Mouse (Mus musculus) CD8-positive naive resting alpha-beta T cell, adult 2 months (primary cell): ENCODE measurements around the gene Pgm2l1.

Source experiments
- DNase-seq, 2 experiments: peaks; one replicate each; pipeline ENCODE4 v3.0.0; 2022; ENCODE audit warnings: low read depth in 2 of 2, low spot score in 2 of 2

The Pgm2l1 gene

GRCm38 (mm10) chr7:100227158-100227875, at the start of gene Pgm2l1:
Gene Pgm2l1 (plus strand): TSS chr7:100227394.
- peak; percentile 92 to 96 for DNase-seq

- DNase-seq = no peak
These were observed 48.9 kb upstream of the Pgm2l1 start for GRCm38 (mm10) chr7:100178016-100178890.

- no peak for DNase-seq
These were observed 48.3 kb upstream of the Pgm2l1 start for GRCm38 (mm10) chr7:100178891-100179233.

DNA sequence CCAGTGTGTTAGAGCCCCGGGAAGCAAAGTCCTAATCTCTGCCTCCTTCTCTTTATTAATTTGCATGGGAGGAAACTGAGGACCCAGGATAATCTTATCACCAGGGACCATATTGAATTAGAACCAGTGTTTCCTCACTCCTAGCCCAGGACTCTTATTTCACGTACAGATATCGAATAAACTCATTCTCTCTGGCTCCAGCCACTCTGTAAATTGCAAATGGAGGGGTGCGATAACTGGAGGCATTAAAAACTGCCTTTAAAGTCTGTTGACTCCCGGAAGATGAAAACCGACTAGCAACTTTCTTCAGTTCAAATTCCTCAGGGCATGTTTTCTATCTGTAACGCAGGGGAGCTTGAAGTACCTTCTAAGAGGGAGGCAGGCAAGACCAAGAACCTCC, 47.8 kb upstream of the Pgm2l1 start:
- DNase-seq = no peak

GRCm38 (mm10) chr7:100179836-100180407, 47.3 kb upstream of the Pgm2l1 start:
- no peak for DNase-seq

- no peak for DNase-seq
These were observed 46.0 kb upstream of the Pgm2l1 start for GRCm38 (mm10) chr7:100181176-100181575.

DNA sequence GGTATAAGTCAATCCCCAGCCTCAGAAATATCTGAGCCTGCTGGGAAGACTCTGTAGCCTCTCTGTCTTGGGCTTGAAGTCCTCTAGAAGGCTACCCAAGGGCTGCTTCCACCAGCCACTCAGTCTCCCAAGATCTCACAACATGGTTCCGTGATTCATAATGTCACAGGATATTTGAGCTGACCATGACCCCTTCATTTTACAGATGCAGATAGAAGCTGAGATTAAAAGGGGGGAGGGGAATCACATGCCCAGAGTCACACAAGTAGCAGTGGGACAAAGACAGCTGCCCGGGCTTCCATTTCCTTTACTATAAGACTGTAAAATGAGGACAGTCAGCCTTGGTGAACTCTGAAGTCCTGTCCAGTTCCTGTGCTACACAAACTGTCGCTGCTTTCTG, 45.6 kb upstream of the Pgm2l1 start:
- no peak for DNase-seq

DNA sequence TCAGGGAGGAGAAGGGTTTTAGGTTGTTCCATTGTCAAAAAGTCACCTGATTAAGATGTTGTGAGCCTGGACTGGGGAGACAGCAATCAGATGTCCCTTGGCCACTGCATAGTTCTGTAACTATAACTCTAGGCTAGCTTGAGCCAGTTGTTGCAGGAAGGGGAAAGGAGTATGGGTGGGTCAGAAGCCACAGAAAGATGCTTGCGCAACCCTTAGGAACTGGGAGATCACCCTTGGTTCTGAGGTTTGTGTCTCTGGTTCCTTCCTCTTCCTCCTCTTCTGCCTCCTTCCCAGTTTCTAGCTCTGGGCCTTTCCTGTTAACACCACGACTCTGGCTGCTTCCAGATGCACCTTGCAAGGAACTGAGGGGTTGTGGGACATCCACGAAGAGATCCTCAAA, 44.8 kb upstream of the Pgm2l1 start:
- no peak for DNase-seq

DNA sequence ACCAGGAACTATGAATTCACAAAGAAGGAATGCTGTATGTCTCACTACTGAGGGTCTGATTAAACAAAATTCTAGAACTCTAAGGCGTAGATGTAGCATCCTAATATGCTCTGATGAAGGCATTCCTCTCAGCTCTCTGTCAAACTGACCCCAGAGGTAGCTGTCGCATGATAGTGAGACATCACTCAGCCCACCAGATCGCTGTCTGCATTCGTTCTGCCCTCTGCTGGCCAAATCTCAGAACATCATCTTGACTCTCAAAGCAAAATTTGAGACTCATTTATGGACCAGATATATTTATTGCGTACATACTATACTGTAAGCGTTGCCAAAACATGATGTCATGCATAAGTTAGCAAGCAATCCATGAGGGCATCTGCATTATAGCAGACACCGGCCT, 39.6 kb upstream of the Pgm2l1 start:
- DNase-seq = peak; percentile 6 to 48

DNA sequence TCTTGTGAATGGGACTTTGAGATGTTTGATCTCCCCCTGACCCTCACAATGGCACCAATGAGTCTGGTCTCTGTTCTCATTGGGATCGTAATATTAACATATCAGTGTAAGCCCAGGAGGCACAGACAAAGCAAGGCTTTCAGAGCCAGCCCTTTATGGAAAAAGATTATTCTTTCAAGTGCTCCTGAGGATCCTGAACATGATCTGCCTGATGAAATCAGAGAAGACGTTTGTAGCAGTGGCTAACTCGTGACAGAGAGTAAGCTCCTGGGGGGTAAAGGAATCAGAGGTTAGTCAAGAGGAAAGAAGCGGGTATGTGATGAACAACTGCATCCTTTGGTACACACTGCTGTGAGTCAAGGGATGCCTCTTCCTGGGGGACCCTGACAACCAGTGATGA, 37.0 kb upstream of the Pgm2l1 start:
- no peak for DNase-seq

DNA sequence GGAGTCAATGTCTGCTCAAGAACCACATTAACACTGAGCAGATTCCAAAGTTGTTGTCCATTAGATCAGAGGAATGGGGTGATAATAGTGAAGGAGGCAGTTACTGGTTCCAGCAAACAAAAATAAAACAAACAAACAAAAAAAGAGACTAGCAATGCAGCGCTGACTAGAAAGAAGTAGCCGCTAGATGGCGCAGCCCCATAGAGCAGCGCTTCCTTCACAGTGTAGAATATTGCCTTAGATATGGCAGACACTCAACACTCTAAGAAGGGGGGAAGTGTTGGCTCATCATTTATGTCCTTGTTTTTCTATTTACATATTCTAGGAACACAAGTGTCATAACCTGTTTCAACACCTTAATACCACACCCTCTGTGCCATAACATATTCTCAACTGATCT, 36.4 kb upstream of the Pgm2l1 start:
- DNase-seq = peak; percentile 31 to 61

GRCm38 (mm10) chr7:100201191-100201590, 26.0 kb upstream of the Pgm2l1 start:
- no peak for DNase-seq

DNA sequence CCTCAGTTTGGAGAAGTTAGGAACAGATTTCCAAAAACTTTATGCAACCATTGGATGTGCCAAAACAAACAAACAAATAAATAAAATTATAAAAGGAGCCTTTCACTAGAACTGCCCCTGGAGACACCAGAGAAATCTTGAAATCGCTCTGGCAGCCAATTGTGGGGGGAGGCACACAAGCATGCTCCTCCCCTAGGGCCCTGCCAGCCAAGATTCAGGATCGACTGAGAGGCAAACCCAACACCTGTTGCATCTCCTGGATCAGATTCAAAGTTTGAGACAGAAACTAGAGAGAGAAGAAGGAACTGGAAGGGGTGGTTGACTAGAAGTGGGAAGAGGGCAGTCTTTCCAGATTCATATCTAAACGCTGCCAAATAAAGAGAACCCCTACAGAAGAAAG, 23.6 kb upstream of the Pgm2l1 start:
- no peak for DNase-seq

- DNase-seq = no peak
These were observed 22.3 kb upstream of the Pgm2l1 start for GRCm38 (mm10) chr7:100204871-100205270.

GRCm38 (mm10) chr7:100206144-100206543, 21.1 kb upstream of the Pgm2l1 start:
- DNase-seq = no peak

DNA sequence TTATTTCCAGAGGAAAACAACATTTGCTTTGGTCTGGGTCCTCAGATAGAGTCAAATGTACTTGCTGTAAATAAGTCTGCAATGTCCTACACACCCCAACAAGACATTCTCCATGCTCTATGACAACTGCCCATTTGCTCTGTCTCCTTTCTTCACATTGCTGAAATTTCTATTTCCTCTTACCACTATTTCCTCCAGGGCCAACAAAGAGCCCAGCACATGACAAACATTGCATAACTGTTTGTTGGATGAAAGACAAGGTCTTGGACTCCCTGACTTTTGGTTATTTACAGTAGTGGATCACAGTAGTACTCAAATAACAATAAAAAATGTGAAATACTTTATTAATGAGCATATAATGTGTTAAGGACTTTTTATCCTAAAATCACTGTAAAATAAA, 19.3 kb upstream of the Pgm2l1 start:
- DNase-seq = no peak

GRCm38 (mm10) chr7:100214310-100214709, 12.9 kb upstream of the Pgm2l1 start:
- no peak for DNase-seq

- no peak for DNase-seq
These were observed 12.0 kb upstream of the Pgm2l1 start for GRCm38 (mm10) chr7:100215116-100215732.

GRCm38 (mm10) chr7:100215976-100216375, 11.2 kb upstream of the Pgm2l1 start:
- no peak for DNase-seq

- no peak for DNase-seq
These were observed 10.3 kb upstream of the Pgm2l1 start for GRCm38 (mm10) chr7:100216601-100217565.
